In the genomic region with DNA sequence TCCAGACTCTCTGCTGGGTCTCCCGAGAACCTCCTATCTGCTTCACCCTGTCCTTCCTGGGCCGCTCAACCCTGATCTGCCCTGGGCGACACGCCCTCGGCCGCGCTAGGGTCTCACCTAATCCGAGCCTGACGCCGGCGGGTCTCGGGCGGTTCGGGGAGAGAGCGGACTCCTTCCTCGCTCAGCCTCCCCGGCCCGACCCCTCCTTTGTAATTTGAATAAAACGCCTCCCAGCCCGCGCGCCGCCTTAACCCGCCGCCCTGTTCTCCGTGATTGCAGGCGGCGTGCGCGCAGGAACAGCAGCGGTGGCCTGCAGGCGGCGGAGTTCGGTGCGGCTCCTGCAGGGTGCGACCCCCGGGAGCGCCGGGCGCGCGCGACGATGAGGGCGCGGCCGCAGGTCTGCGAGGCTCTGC, we compare ENCODE assay signal across 8 mouse cellular contexts. TPM values are rescaled to one million over a fixed set of nuclear protein-coding genes. Genes with fewer than 3 reads are reported as not detected.
DNase-seq lines count a peak whose midpoint lies in the region; ATAC-seq and TF ChIP-seq lines count a peak whose summit lies in the region.

No protein-coding gene starts in this region.

- H3K36me3 ChIP-seq in testis, adult 2 months (ENCODE audit: control insufficient read depth, insufficient read depth, low read length): no peaks in the 10 kb centered on the region
- no peaks in the 10 kb centered on the region for H3K36me3 ChIP-seq in heart, embryonic 14.5 days (ENCODE audit: control insufficient read depth, insufficient read depth, low read length)
- no peaks in the 10 kb centered on the region for H3K36me3 ChIP-seq in midbrain, embryonic 11.5 days (ENCODE audit: control insufficient read depth, insufficient read depth, low read length)

- peak overlapping the region; percentile 62 for H3K4me3 ChIP-seq in testis, adult 2 months (ENCODE audit: control insufficient read depth, low read depth, low read length)
- peak overlapping the region; percentile 33; the same call in 1 of the 2 replicates for H3K4me3 ChIP-seq in cortical plate, adult 2 months (ENCODE audit: insufficient read depth, low read length)
- H3K4me3 ChIP-seq in heart, embryonic 14.5 days (ENCODE audit: control insufficient read depth in 1 of 2, insufficient read depth in 1 of 2, low read depth in 1 of 2, low read length in 2 of 2): peak overlapping the region; percentile 55 to 64
- H3K4me3 ChIP-seq in midbrain, embryonic 11.5 days (ENCODE audit: low read depth, low read length): peak overlapping the region; percentile 48

- no peaks in the 10 kb centered on the region; the same call in 1 of the 2 replicates for H3K27me3 ChIP-seq in testis, adult 2 months (ENCODE audit: control insufficient read depth, insufficient read depth, low read length)
- H3K27me3 ChIP-seq in heart, embryonic 14.5 days (ENCODE audit: control insufficient read depth, insufficient read depth, low read length): peaks cover 23% of the 10 kb centered on the region; the same call in 1 of the 2 replicates
- H3K27me3 ChIP-seq in midbrain, embryonic 11.5 days (ENCODE audit: control insufficient read depth, insufficient read depth, low read length): peaks cover 79% of the 10 kb centered on the region

- no peak overlapping the region for H3K27ac ChIP-seq in testis, adult 2 months (ENCODE audit: control insufficient read depth, insufficient read depth, low read depth, low read length)
- H3K27ac ChIP-seq in cortical plate, adult 2 months (ENCODE audit: insufficient read depth, low read length): no peak overlapping the region
- H3K27ac ChIP-seq in heart, embryonic 14.5 days (replicated peaks in 1 of 2; ENCODE audit: control insufficient read depth in 1 of 2, insufficient read depth in 1 of 2, low read depth in 2 of 2, low read length in 2 of 2): no peak overlapping the region
- H3K27ac ChIP-seq in midbrain, embryonic 11.5 days (ENCODE audit: low read depth, low read length): no peak overlapping the region

- peaks cover 26% of the 10 kb centered on the region for H3K4me1 ChIP-seq in testis, adult 2 months (ENCODE audit: control insufficient read depth, insufficient read depth, low read length)
- H3K4me1 ChIP-seq in cortical plate, adult 2 months (ENCODE audit: control insufficient read depth, insufficient read depth, low read length): peaks cover 1% of the 10 kb centered on the region; the same call in 1 of the 2 replicates
- H3K4me1 ChIP-seq in heart, embryonic 14.5 days (ENCODE audit: control insufficient read depth in 2 of 2, insufficient read depth in 2 of 2, low read length in 2 of 2): peaks cover 54 to 75% of the 10 kb centered on the region in 2 experiments
- H3K4me1 ChIP-seq in midbrain, embryonic 11.5 days (ENCODE audit: control insufficient read depth, insufficient read depth, low read length): peaks cover 33% of the 10 kb centered on the region

- peak overlapping the region; percentile 70 for H3K9ac ChIP-seq in heart, embryonic 14.5 days (ENCODE audit: low read length)
- peak overlapping the region; percentile 10 for H3K9ac ChIP-seq in midbrain, embryonic 11.5 days (ENCODE audit: low read length)

- peak; percentile 26 for ATAC-seq in heart, embryonic 14.5 days (ENCODE audit: insufficient number of reproducible peaks, insufficient read depth, low FRiP score, low read depth)
- ATAC-seq in midbrain, embryonic 11.5 days (ENCODE audit: low FRiP score): peak; percentile 38

- no peak for TF ChIP-seq POLR2A in testis, adult 2 months (IDR thresholded peaks at IDR 0.05; ENCODE audit: control insufficient read depth, low read depth, low read length)
- no peak for TF ChIP-seq POLR2A in cortical plate, adult 2 months (IDR thresholded peaks at IDR 0.05; ENCODE audit: extremely low read depth, insufficient read depth, low read length)

- no peak for TF ChIP-seq CTCF in testis, adult 2 months (IDR thresholded peaks at IDR 0.05; ENCODE audit: control insufficient read depth, insufficient read depth, insufficient replicate concordance, low read depth, low read length)
- TF ChIP-seq CTCF in cortical plate, adult 2 months (IDR thresholded peaks at IDR 0.05; ENCODE audit: extremely low read depth, insufficient read depth, low read length): no peak

- H3K4me2 ChIP-seq in heart, embryonic 14.5 days (ENCODE audit: low read length): peak overlapping the region; percentile 97
- peak overlapping the region; percentile 85 for H3K4me2 ChIP-seq in midbrain, embryonic 11.5 days

- H3K9me3 ChIP-seq in heart, embryonic 14.5 days (ENCODE audit: control insufficient read depth, low read length): no peaks in the 10 kb centered on the region
- no peaks in the 10 kb centered on the region for H3K9me3 ChIP-seq in midbrain, embryonic 11.5 days (ENCODE audit: control insufficient read depth, low read length)

- no peak for DNase-seq in testis, postnatal 14 days (ENCODE audit: low spot score)
- peak; percentile 49 to 71 for DNase-seq in kidney, postnatal 36 days
- DNase-seq in midbrain, embryonic 11.5 days (ENCODE audit: low spot score, missing footprints): peak; percentile 95
- peak; percentile 43 for DNase-seq in thymus, postnatal 25 days
- DNase-seq in cerebellum, adult 9-10 months: no peak

- under 1% methylated on average over 48 of the region's 48 CpGs for WGBS in heart, embryonic 14.5 days
- under 1% methylated on average over 48 of the region's 48 CpGs for WGBS in midbrain, embryonic 11.5 days

RNA-seq across cellular contexts. Expression of a gene that starts 3.8 kb away (rescaled TPM):
- polyA plus RNA-seq in testis, adult 2 months (2012; rRNA removed): 0.80 and 1.2 TPM in 2 replicates
- polyA plus RNA-seq in cortical plate, adult 2 months (2012; rRNA removed): 0.69 and 0.78 TPM in 2 replicates
- polyA plus RNA-seq in heart, embryonic 14.5 days (2014; fragmentation: Nextera tagmentation; extraction: Ambion mirVana): 13.5 and 14.7 TPM in 2 replicates
- 0.61 and 0.71 TPM in 2 replicates for polyA plus RNA-seq in midbrain, embryonic 11.5 days (2014; fragmentation: Nextera tagmentation; extraction: Ambion mirVana)

Comparison
In these comparisons a context has a peak if more than half of its experiments do, and no peak if none do; other contexts are left out.
1. DNase-seq: peak in kidney, postnatal 36 days (2 of 2), midbrain, embryonic 11.5 days (single experiment) and thymus, postnatal 25 days (single experiment); none in testis, postnatal 14 days (single experiment) and cerebellum, adult 9-10 months (single experiment).
2. Peak in every context shown above with its lines, with median percentiles within 50 percentile points of each other: H3K4me3 ChIP-seq.